Mouse (Mus musculus) heart, embryonic 11.5 days (tissue): ENCODE data around the gene Gnb1l. TPM values are rescaled to one million over a fixed set of nuclear protein-coding genes. Genes with fewer than 3 reads are reported as not detected.

Experiments
- ATAC-seq: fragments of 200-750 bp; cut with Nextera tagmentation; replicated peaks from 2 replicates; pipeline ENCODE4 v1.8.0; 2017; ENCODE audit warnings: moderate library complexity; ENCODE audit not compliant: insufficient number of reproducible peaks, low FRiP score, low TSS enrichment
- H3K27ac ChIP-seq: fragments of 300-500 bp; sonication (generic); 2 replicates; pipeline ENCODE4 v1.5.1; 2014; ENCODE audit warnings: mild to moderate bottlenecking, low read depth, low read length
- H3K27me3 ChIP-seq: fragments of 300-500 bp; sonication (generic); 2 replicates; pipeline ENCODE4 v1.6.1; 2014; ENCODE audit warnings: mild to moderate bottlenecking, low read length, mixed read lengths; ENCODE audit not compliant: control insufficient read depth, insufficient read depth
- H3K36me3 ChIP-seq: fragments of 300-500 bp; sonication (generic); 2 replicates; pipeline ENCODE4 v1.6.1; 2014; ENCODE audit warnings: mild to moderate bottlenecking, low read length, moderate library complexity, mixed read lengths; ENCODE audit not compliant: control insufficient read depth, insufficient read depth
- H3K4me1 ChIP-seq: fragments of 300-500 bp; sonication (generic); 2 replicates; pipeline ENCODE4 v1.6.1; 2014; ENCODE audit warnings: low read length; ENCODE audit not compliant: control insufficient read depth, insufficient read depth
- H3K4me2 ChIP-seq: fragments of 300-500 bp; sonication (generic); 2 replicates; pipeline ENCODE4 v1.6.1; 2014; ENCODE audit warnings: mild to moderate bottlenecking, moderate library complexity
- H3K4me3 ChIP-seq: fragments of 300-500 bp; sonication (generic); 2 replicates; pipeline ENCODE4 v1.5.1; 2014; ENCODE audit warnings: low read depth, low read length
- H3K9ac ChIP-seq: fragments of 300-500 bp; sonication (generic); 2 replicates; pipeline ENCODE4 v1.6.1; 2014; ENCODE audit warnings: mild to moderate bottlenecking, low read depth, low read length, moderate library complexity
- H3K9me3 ChIP-seq: fragments of 300-500 bp; sonication (generic); replicated peaks from 2 replicates; pipeline ENCODE4 v1.6.1; 2016; ENCODE audit warnings: low read length; ENCODE audit not compliant: control insufficient read depth
- WGBS: fragments of 180-500 bp; shearing (Covaris S2); extraction: QIAGEN DNeasy Blood & Tissue Kit; methylation state at CpG from one replicate; pipeline ENCODE4 v1.1.7; 2014; ENCODE audit not compliant: insufficient replicate concordance; 5-methylcytosine and 5-hydroxymethylcytosine counted together
- polyA plus RNA-seq: library from polyadenylated mRNA; unstranded; fragments of >200 nt; fragmentation: Nextera tagmentation; extraction: Ambion mirVana; gene quantifications from 2 replicates; pipeline ENCODE4 v1.2.1, GENCODE M21; 2014

Gnb1l gene
- polyA plus RNA-seq, 1 experiment from 2014 or later: 6.5 TPM

GRCm38 (mm10) chr16:18539281-18539680 lies 40.8 kb downstream of the Gnb1l start:
- Histone ChIP-seq H3K9ac (no peak overlapping the region), H3K4me2 (no peak overlapping the region), H3K36me3 (no peaks in the 10 kb centered on the region), H3K4me1 (peaks cover 3% of the 10 kb centered on the region; the same call in 1 of the 2 replicates), H3K27ac (no peak overlapping the region), H3K27me3 (no peaks in the 10 kb centered on the region), H3K9me3 (no peaks in the 10 kb centered on the region), H3K4me3 (no peak overlapping the region)
- no peak for ATAC-seq
- 52% methylated on average over 6 of the region's 6 CpGs for WGBS

DNA sequence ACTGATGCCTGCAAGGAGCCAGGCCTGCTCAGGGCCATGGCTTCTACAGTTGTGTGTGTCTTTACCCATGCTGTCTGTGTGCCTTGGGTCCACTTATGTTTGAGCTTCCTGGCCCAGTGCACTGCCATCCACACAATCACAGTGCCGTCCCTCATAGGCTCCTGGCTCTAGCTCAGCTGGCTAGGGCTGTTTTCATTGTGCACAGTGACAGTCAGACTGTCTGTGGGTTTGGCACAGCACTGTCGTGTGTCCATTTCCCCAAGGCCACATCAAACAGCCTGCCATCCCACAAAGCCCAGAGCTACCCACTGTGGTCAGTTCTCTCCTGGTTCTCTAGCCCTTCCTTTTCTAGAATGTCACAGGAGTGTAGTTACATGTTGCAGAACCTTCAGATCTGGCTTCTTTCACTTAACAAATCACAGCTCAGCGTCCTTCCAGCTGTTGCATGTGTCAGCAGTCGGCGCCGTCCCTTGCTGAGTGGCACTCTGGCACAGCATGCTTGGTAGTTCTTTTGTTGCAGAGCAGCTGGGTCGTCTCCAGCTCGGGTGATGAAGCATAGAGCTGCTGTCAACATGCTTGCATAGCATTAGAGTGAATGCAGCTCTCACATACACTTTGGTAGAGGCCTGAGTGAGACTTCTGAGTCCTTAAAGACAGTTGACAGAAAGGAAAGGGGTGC lies 44.8 kb downstream of the Gnb1l start:
- Histone ChIP-seq H3K4me1 (peaks cover 3% of the 10 kb centered on the region; the same call in 1 of the 2 replicates), H3K9ac (no peak overlapping the region), H3K4me3 (no peak overlapping the region), H3K4me2 (no peak overlapping the region), H3K27me3 (no peaks in the 10 kb centered on the region), H3K27ac (no peak overlapping the region), H3K36me3 (no peaks in the 10 kb centered on the region), H3K9me3 (no peaks in the 10 kb centered on the region)
- 48% methylated on average over 8 of the region's 8 CpGs for WGBS
- no peak for ATAC-seq

- H3K9me3 ChIP-seq: no peaks in the 10 kb centered on the region
Measured at GRCm38 (mm10) chr16:18547891-18548290, 49.4 kb downstream of the Gnb1l start.

GRCm38 (mm10) chr16:18551604-18552003 lies 53.1 kb downstream of the Gnb1l start:
- no peaks in the 10 kb centered on the region for H3K9me3 ChIP-seq
- H3K27ac ChIP-seq: no peak overlapping the region
- no peak overlapping the region for H3K4me3 ChIP-seq
- no peak overlapping the region for H3K4me2 ChIP-seq
- peaks cover 10% of the 10 kb centered on the region for H3K4me1 ChIP-seq
- no peaks in the 10 kb centered on the region for H3K36me3 ChIP-seq
- H3K9ac ChIP-seq: 0 out of 2 replicates have a peak overlapping the region, but pooled peaks have one; percentile 10
- WGBS: 44% methylated on average over 9 of the region's 9 CpGs
- no peak for ATAC-seq
- 0 out of 2 replicates have a peak, but pooled peaks cover 3% of the 10 kb centered on the region for H3K27me3 ChIP-seq

More at GRCm38 (mm10) chr16:18547891-18548290, 49.4 kb downstream of the Gnb1l start:
- H3K27ac ChIP-seq: no peak overlapping the region
- 78% methylated on average over 5 of the region's 5 CpGs for WGBS
- H3K36me3 ChIP-seq: no peaks in the 10 kb centered on the region
- ATAC-seq: no peak
- no peak overlapping the region for H3K9ac ChIP-seq
- H3K4me2 ChIP-seq: no peak overlapping the region
- no peak overlapping the region for H3K4me3 ChIP-seq
- no peaks in the 10 kb centered on the region; the same call in 1 of the 2 replicates for H3K4me1 ChIP-seq
- 0 out of 2 replicates have a peak, but pooled peaks cover 3% of the 10 kb centered on the region for H3K27me3 ChIP-seq

- WGBS: 64% methylated on average over 11 of the region's 11 CpGs
- Histone ChIP-seq H3K27me3 (0 out of 2 replicates have a peak, but pooled peaks cover 3% of the 10 kb centered on the region), H3K4me2 (no peak overlapping the region), H3K27ac (no peak overlapping the region), H3K4me1 (peaks cover 10% of the 10 kb centered on the region), H3K36me3 (no peaks in the 10 kb centered on the region), H3K4me3 (no peak overlapping the region), H3K9ac (no peak overlapping the region), H3K9me3 (no peaks in the 10 kb centered on the region)
- no peak for ATAC-seq
Measured at GRCm38 (mm10) chr16:18552106-18552710, 53.7 kb downstream of the Gnb1l start.

GRCm38 (mm10) chr16:18554721-18555120 lies 56.2 kb downstream of the Gnb1l start:
- H3K4me2 ChIP-seq: no peak overlapping the region
- no peak overlapping the region for H3K4me3 ChIP-seq
- peaks cover 10% of the 10 kb centered on the region for H3K4me1 ChIP-seq
- no peaks in the 10 kb centered on the region for H3K9me3 ChIP-seq
- no peak overlapping the region for H3K27ac ChIP-seq
- ATAC-seq: no peak
- no peak overlapping the region for H3K9ac ChIP-seq
- H3K27me3 ChIP-seq: 0 out of 2 replicates have a peak, but pooled peaks cover 3% of the 10 kb centered on the region
- 30% methylated on average over 2 of the region's 2 CpGs for WGBS
- no peaks in the 10 kb centered on the region for H3K36me3 ChIP-seq

GRCm38 (mm10) chr16:18555235-18555935 lies 56.9 kb downstream of the Gnb1l start:
- H3K27me3 ChIP-seq: 0 out of 2 replicates have a peak, but pooled peaks cover 3% of the 10 kb centered on the region
- H3K27ac ChIP-seq: no peak overlapping the region
- H3K9me3 ChIP-seq: no peaks in the 10 kb centered on the region
- no peak overlapping the region for H3K4me2 ChIP-seq
- 32% methylated on average over 17 of the region's 17 CpGs for WGBS
- ATAC-seq: no peak; the same call in 1 of the 2 replicates
- H3K36me3 ChIP-seq: no peaks in the 10 kb centered on the region
- H3K4me3 ChIP-seq: no peak overlapping the region
- H3K4me1 ChIP-seq: peaks cover 10% of the 10 kb centered on the region
- H3K9ac ChIP-seq: no peak overlapping the region

- ATAC-seq: no peak
- Histone ChIP-seq H3K9me3 (no peaks in the 10 kb centered on the region), H3K4me2 (no peak overlapping the region), H3K4me1 (peaks cover 10% of the 10 kb centered on the region), H3K9ac (no peak overlapping the region), H3K27ac (no peak overlapping the region), H3K27me3 (0 out of 2 replicates have a peak, but pooled peaks cover 2% of the 10 kb centered on the region), H3K4me3 (no peak overlapping the region), H3K36me3 (no peaks in the 10 kb centered on the region)
- 73% methylated on average over 3 of the region's 3 CpGs for WGBS
Measured at GRCm38 (mm10) chr16:18556461-18556860, 57.9 kb downstream of the Gnb1l start.
